Mouse (Mus musculus) thymus, adult 2 months (tissue): ENCODE data around the gene Tk1.

Experiments
- CTCF ChIP-seq: fragments of 200-500 bp; IDR thresholded peaks from 2 replicates; pipeline ENCODE4 v1.5.1; 2012; ENCODE audit warnings: mild to moderate bottlenecking, control low read depth, low read length, moderate library complexity, borderline replicate concordance; ENCODE audit not compliant: control insufficient read depth, poor library complexity, insufficient read depth; ENCODE audit errors: extremely low read depth
- POLR2A ChIP-seq: fragments of 200-500 bp; IDR thresholded peaks from 2 replicates; pipeline ENCODE4 v1.6.1; 2012; ENCODE audit warnings: mild to moderate bottlenecking, low read length, control low read depth, moderate library complexity; ENCODE audit not compliant: control insufficient read depth, poor library complexity, insufficient read depth; ENCODE audit errors: extremely low read depth

GRCm38 (mm10) chr11:117792281-117792888 is 33.5 kb downstream of the Tk1 start:
- TF ChIP-seq CTCF (no peak), POLR2A (no peak)
